Mouse (Mus musculus): ENCODE data around the gene Spryd3.

GRCm38 (mm10) chr15:102112181-102112580, 23.9 kb downstream of the Spryd3 start:
- TF ChIP-seq POLR2A (IDR thresholded peaks at IDR 0.05; ENCODE audit: insufficient read depth, low read depth, low read length) (no peak), CTCF (IDR thresholded peaks at IDR 0.05; ENCODE audit: insufficient read depth, low read depth, low read length) (no peak)

Measured in olfactory bulb, adult 2 months (tissue).